Mouse (Mus musculus): Measurements from ENCODE around the gene Syt12. TPM values are rescaled to one million over a fixed set of nuclear protein-coding genes. Genes with fewer than 3 reads are reported as not detected.
A peak's percentile ranks its signal among the peaks of the same experiment; 100 is the strongest.

Gene Syt12
- total RNA-seq, 4 experiments from 2014 or later, result 4.2 to 13.5 (median 6.1) TPM

- no peak for DNase-seq (ENCODE audit: low spot score)
Measured at GRCm38 (mm10) chr19:4447445-4447844, 29.8 kb downstream of the Syt12 start.

GRCm38 (mm10) chr19:4446661-4447420 is 30.4 kb downstream of the Syt12 start:
- DNase-seq (ENCODE audit: low spot score), result no peak

- DNase-seq (ENCODE audit: low spot score), result peak; percentile 67
Measured at GRCm38 (mm10) chr19:4442408-4442807, 34.8 kb downstream of the Syt12 start.

- DNase-seq (ENCODE audit: low spot score), result peak; percentile 26
Measured at GRCm38 (mm10) chr19:4441621-4442161, 35.6 kb downstream of the Syt12 start.

- DNase-seq (ENCODE audit: low spot score), result peak; percentile 38
Measured at GRCm38 (mm10) chr19:4441090-4441591, 36.1 kb downstream of the Syt12 start.

GRCm38 (mm10) chr19:4440222-4440621 is 37.0 kb downstream of the Syt12 start:
- DNase-seq (ENCODE audit: low spot score), result no peak

GRCm38 (mm10) chr19:4439161-4439801 is 38.0 kb downstream of the Syt12 start, which contains the start of gene Rhod:
Gene Rhod, minus strand, starts transcription at chr19:4439432.
- DNase-seq (ENCODE audit: low spot score), result peak; percentile 36

- DNase-seq (ENCODE audit: low spot score), result no peak
Measured at GRCm38 (mm10) chr19:4438791-4439160, 38.5 kb downstream of the Syt12 start.

- DNase-seq (ENCODE audit: low spot score), result no peak
Measured at GRCm38 (mm10) chr19:4437886-4438285, 39.4 kb downstream of the Syt12 start.

GRCm38 (mm10) chr19:4436254-4436653 is 41.0 kb downstream of the Syt12 start:
- no peak for DNase-seq (ENCODE audit: low spot score)

GRCm38 (mm10) chr19:4434999-4435398 is 42.2 kb downstream of the Syt12 start:
- DNase-seq (ENCODE audit: low spot score), result no peak

GRCm38 (mm10) chr19:4433756-4434155 is 43.5 kb downstream of the Syt12 start:
- no peak for DNase-seq (ENCODE audit: low spot score)

GRCm38 (mm10) chr19:4430091-4430620 is 47.1 kb downstream of the Syt12 start:
- no peak for DNase-seq (ENCODE audit: low spot score)

- no peak for DNase-seq (ENCODE audit: low spot score)
Measured at GRCm38 (mm10) chr19:4425610-4426366, 51.5 kb downstream of the Syt12 start.

- DNase-seq (ENCODE audit: low spot score), result no peak
Measured at GRCm38 (mm10) chr19:4423021-4423420, 54.2 kb downstream of the Syt12 start.

- no peak for DNase-seq (ENCODE audit: low spot score)
Measured at GRCm38 (mm10) chr19:4422581-4422980, 54.7 kb downstream of the Syt12 start.

GRCm38 (mm10) chr19:4420153-4420910 is 56.9 kb downstream of the Syt12 start:
- DNase-seq (ENCODE audit: low spot score), result no peak

GRCm38 (mm10) chr19:4419711-4420110 is 57.5 kb downstream of the Syt12 start:
- no peak for DNase-seq (ENCODE audit: low spot score)

- DNase-seq (ENCODE audit: low spot score), result no peak
Measured at GRCm38 (mm10) chr19:4417713-4418112, 59.5 kb downstream of the Syt12 start.

- peak; percentile 65 for DNase-seq (ENCODE audit: low spot score)
Measured at GRCm38 (mm10) chr19:4417183-4417582, 60.1 kb downstream of the Syt12 start.

- DNase-seq (ENCODE audit: low spot score), result no peak
Measured at GRCm38 (mm10) chr19:4414631-4415030, 62.6 kb downstream of the Syt12 start.
